Mouse (Mus musculus): ENCODE data around the gene Golt1a. TPM values are rescaled to one million over a fixed set of nuclear protein-coding genes. Genes with fewer than 3 reads are reported as not detected.

Golt1a gene
- total and polyA plus RNA-seq, 3 experiments, result not detected

- dilution Hi-C loops (cut with MboI; ENCODE audit: extremely low pct_ligation_motif_present, extremely low pct_unique_long_range_greater_than_20kb, low sequenced_read_pairs) (no loop called here), in situ Hi-C loops (cut with MboI; ENCODE audit: low pct_ligation_motif_present, low pct_unique_long_range_greater_than_20kb, low sequenced_read_pairs) (loop anchor here (5.0 kb wide), 1 partner anchor 125 kb away; no protein-coding TSS in a partner anchor)
- no peak overlapping the region for H3K9ac ChIP-seq (ENCODE audit: insufficient read depth, low read depth)
- no peak overlapping the region for H3K27ac ChIP-seq (ENCODE audit: insufficient read depth, low read depth)
- peaks cover 4% of the 10 kb centered on the region for H3K9me3 ChIP-seq (replicated peaks; ENCODE audit: low read length)
- peaks cover 76% of the 10 kb centered on the region for H3K27me3 ChIP-seq (replicated peaks)
- H3K36me3 ChIP-seq (replicated peaks in 1 of 2; ENCODE audit: control insufficient read depth in 1 of 2, insufficient read depth in 1 of 2, low read length in 1 of 2), result no peaks in the 10 kb centered on the region
- no peaks in the 10 kb centered on the region for H3K4me1 ChIP-seq (ENCODE audit: control insufficient read depth in 1 of 2, insufficient read depth in 2 of 2)
- DNase-seq (ENCODE audit: extremely low read depth), result no peak
- no peaks in the 10 kb centered on the region for H3K79me2 ChIP-seq (replicated peaks; ENCODE audit: control insufficient read depth, extremely low read depth, insufficient read depth, poor library complexity, severe bottlenecking)
- TF ChIP-seq SMC3 (IDR thresholded peaks at IDR 0.05; ENCODE audit: low read depth, low read length) (no peak), ELF1 (IDR thresholded peaks at IDR 0.05; ENCODE audit: low read depth, low read length) (no peak), TBP (conservative IDR thresholded peaks at IDR 0.05; ENCODE audit: low read depth, low read length) (no peak), NRF1 (IDR thresholded peaks at IDR 0.05; ENCODE audit: low read depth, low read length) (no peak), JUN (IDR thresholded peaks at IDR 0.05; ENCODE audit: insufficient read depth, low read depth, low read length) (no peak), USF2 (conservative IDR thresholded peaks at IDR 0.05; ENCODE audit: low read depth, low read length) (no peak), ZNF384 (IDR thresholded peaks at IDR 0.05; ENCODE audit: low read depth, low read length) (no peak), UBTF (IDR thresholded peaks at IDR 0.05; ENCODE audit: low read depth, low read length) (no peak), POLR2AphosphoS2 (IDR thresholded peaks at IDR 0.05; ENCODE audit: low read depth, low read length) (no peak), ETS1 (conservative IDR thresholded peaks at IDR 0.05; ENCODE audit: low read depth, low read length) (no peak), CTCF (conservative IDR thresholded peaks at IDR 0.05 in 1 of 2, IDR thresholded peaks at IDR 0.05 in 1 of 2; ENCODE audit: low read depth in 2 of 2, low read length in 2 of 2) (no peak), BHLHE40 (IDR thresholded peaks at IDR 0.05; ENCODE audit: low read depth, low read length) (no peak), CHD2 (IDR thresholded peaks at IDR 0.05; ENCODE audit: low read length) (no peak), SIN3A (IDR thresholded peaks at IDR 0.05; ENCODE audit: low read length) (no peak), ZC3H11A (IDR thresholded peaks at IDR 0.05; ENCODE audit: low read depth, low read length) (no peak), GABPA (IDR thresholded peaks at IDR 0.05; ENCODE audit: insufficient replicate concordance, low read depth, low read length) (no peak)
- no peak overlapping the region for H3K4me3 ChIP-seq (replicated peaks in 1 of 3; ENCODE audit: low read depth in 2 of 3, low read length in 2 of 3, poor library complexity in 1 of 3)
- no peak overlapping the region for H3K4me2 ChIP-seq (ENCODE audit: insufficient read depth, low read depth, poor library complexity, severe bottlenecking)
These were observed 7.1 kb upstream of the Golt1a start for GRCm38 (mm10) chr1:133302540-133302939.

GRCm38 (mm10) chr1:133306842-133307241 lies 2.8 kb upstream of the Golt1a start:
- no peak overlapping the region for H3K27ac ChIP-seq (ENCODE audit: insufficient read depth, low read depth)
- no peaks in the 10 kb centered on the region for H3K4me1 ChIP-seq (ENCODE audit: control insufficient read depth in 1 of 2, insufficient read depth in 2 of 2)
- no peak overlapping the region for H3K4me3 ChIP-seq (replicated peaks in 1 of 3; ENCODE audit: low read depth in 2 of 3, low read length in 2 of 3, poor library complexity in 1 of 3)
- no peak overlapping the region for H3K9ac ChIP-seq (ENCODE audit: insufficient read depth, low read depth)
- no peaks in the 10 kb centered on the region for H3K36me3 ChIP-seq (replicated peaks in 1 of 2; ENCODE audit: control insufficient read depth in 1 of 2, insufficient read depth in 1 of 2, low read length in 1 of 2)
- peaks cover 4% of the 10 kb centered on the region for H3K9me3 ChIP-seq (replicated peaks; ENCODE audit: low read length)
- TF ChIP-seq SMC3 (IDR thresholded peaks at IDR 0.05; ENCODE audit: low read depth, low read length), result peak; percentile 84
- TF ChIP-seq CTCF (conservative IDR thresholded peaks at IDR 0.05 in 1 of 2, IDR thresholded peaks at IDR 0.05 in 1 of 2; ENCODE audit: low read depth in 2 of 2, low read length in 2 of 2), result peak; percentile 58 to 81
- no peak for TF ChIP-seq PAX5 (IDR thresholded peaks at IDR 0.05; ENCODE audit: low read length)
- TF ChIP-seq ELF1 (IDR thresholded peaks at IDR 0.05; ENCODE audit: low read depth, low read length), result 0 out of 2 replicates have a peak, but pooled peaks have one; percentile 20
- no peak for TF ChIP-seq JUN (IDR thresholded peaks at IDR 0.05; ENCODE audit: insufficient read depth, low read depth, low read length)
- TF ChIP-seq NELFE (IDR thresholded peaks at IDR 0.05; ENCODE audit: low read depth, low read length), result no peak
- peak; percentile 11; the same call in 1 of the 2 replicates for TF ChIP-seq ZC3H11A (IDR thresholded peaks at IDR 0.05; ENCODE audit: low read depth, low read length)
- peak; percentile 40 for TF ChIP-seq RAD21 (IDR thresholded peaks at IDR 0.05; ENCODE audit: low read depth, low read length)
- in situ Hi-C loops (cut with MboI; ENCODE audit: low pct_ligation_motif_present, low pct_unique_long_range_greater_than_20kb, low sequenced_read_pairs), result no loop called here
- H3K27me3 ChIP-seq (replicated peaks), result peaks cover 59% of the 10 kb centered on the region
- H3K79me2 ChIP-seq (replicated peaks; ENCODE audit: control insufficient read depth, extremely low read depth, insufficient read depth, poor library complexity, severe bottlenecking), result no peaks in the 10 kb centered on the region
- dilution Hi-C loops (cut with MboI; ENCODE audit: extremely low pct_ligation_motif_present, extremely low pct_unique_long_range_greater_than_20kb, low sequenced_read_pairs), result no loop called here
- no peak overlapping the region for H3K4me2 ChIP-seq (ENCODE audit: insufficient read depth, low read depth, poor library complexity, severe bottlenecking)
- peak; percentile 38 for DNase-seq (ENCODE audit: extremely low read depth)
